Mouse (Mus musculus) lung, adult 2 months (tissue): ENCODE results near the gene Wasf3. TPM values are rescaled to one million over a fixed set of nuclear protein-coding genes. Genes with fewer than 3 reads are reported as not detected.

Experiments used
- DNase-seq: peaks from one replicate; pipeline ENCODE4 v3.0.0; 2022
- H3K4me1 ChIP-seq: fragments of 200-500 bp; 2 replicates; pipeline ENCODE4 v1.6.1; 2011; ENCODE audit warnings: low read length; ENCODE audit not compliant: control insufficient read depth, insufficient read depth
- H3K4me3 ChIP-seq: fragments of 200-500 bp; replicated peaks from 2 replicates; pipeline ENCODE3; 2011; ENCODE audit warnings: low read depth, mild to moderate bottlenecking, control low read depth, low read length; ENCODE audit errors: extremely low read depth
- CTCF ChIP-seq: fragments of 200-500 bp; IDR thresholded peaks from 2 replicates; pipeline ENCODE4 v1.5.1; 2011; ENCODE audit warnings: mild to moderate bottlenecking, low read length, control low read depth; ENCODE audit not compliant: insufficient read depth
- POLR2A ChIP-seq: fragments of 200-500 bp; IDR thresholded peaks from 2 replicates; pipeline ENCODE4 v1.6.1; 2011; ENCODE audit warnings: low read depth, mild to moderate bottlenecking, control low read depth, low read length, borderline replicate concordance; ENCODE audit errors: extremely low read depth
- WGBS: fragments of 180-500 bp; shearing (Covaris S2); methylation state at CpG from one replicate; pipeline ENCODE4 v1.1.7; 2018; 5-methylcytosine and 5-hydroxymethylcytosine counted together
- polyA plus RNA-seq: library from polyadenylated mRNA; depleted of rRNA; stranded (reverse); fragments of >200 nt; gene quantifications from 2 replicates; pipeline ENCODE4 v1.2.3, GENCODE M21; 2012

The Wasf3 gene
- polyA plus RNA-seq, 1 experiment, result 9.2 TPM

DNA sequence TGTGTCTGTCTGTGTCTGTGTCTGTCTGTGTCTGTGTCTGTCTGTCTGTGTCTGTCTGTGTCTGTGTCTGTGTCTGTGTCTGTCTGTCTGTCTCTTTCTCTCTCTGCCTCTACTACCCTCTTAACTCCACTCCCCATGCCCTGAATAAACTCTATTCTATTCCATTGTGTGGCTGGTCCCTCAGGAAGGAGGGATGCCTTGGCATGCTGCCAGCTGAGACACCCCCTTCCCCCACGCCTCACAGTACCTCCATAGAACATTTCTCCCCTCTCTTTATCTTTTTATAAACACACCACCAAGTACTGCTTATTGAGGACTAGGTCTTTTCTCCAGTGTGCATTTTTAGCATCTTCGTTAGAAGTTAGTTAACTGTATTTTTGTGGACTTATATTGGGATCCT is 16.4 kb upstream of the Wasf3 start:
- 54% methylated on average over 2 of the region's 2 CpGs for WGBS

DNA sequence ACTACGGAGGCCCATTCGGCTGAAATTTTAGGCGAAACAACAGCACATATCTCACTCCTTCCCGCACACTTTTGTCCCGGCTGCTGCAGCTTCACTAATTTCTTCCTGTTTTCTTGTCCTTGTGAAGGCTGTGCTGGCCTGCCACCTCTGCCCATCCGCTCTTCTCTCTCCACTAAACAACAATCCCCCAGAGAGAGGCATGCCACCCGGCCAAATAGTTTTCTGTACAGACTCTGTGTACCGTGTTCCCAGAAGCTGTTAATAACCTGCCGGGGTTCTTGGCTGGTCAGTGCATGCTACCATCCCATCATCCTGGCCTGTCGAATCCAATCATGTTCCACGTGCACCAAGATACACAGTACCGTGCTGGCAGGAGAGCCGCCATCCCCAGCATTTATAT is 15.8 kb upstream of the Wasf3 start:
- Histone ChIP-seq H3K4me3 (no peak overlapping the region), H3K4me1 (no peaks in the 10 kb centered on the region)
- 81% methylated on average over 13 of the region's 13 CpGs for WGBS
- no peak for DNase-seq
- TF ChIP-seq CTCF (no peak), POLR2A (no peak)

More for the DNA sequence above, 16.4 kb upstream of the Wasf3 start:
- DNase-seq, result no peak
- TF ChIP-seq CTCF (no peak), POLR2A (no peak)
- no peaks in the 10 kb centered on the region for H3K4me1 ChIP-seq
- no peak overlapping the region for H3K4me3 ChIP-seq

- 82% methylated on average over 8 of the region's 8 CpGs for WGBS
- no peak for DNase-seq
- Histone ChIP-seq H3K4me1 (no peaks in the 10 kb centered on the region), H3K4me3 (no peak overlapping the region)
- TF ChIP-seq POLR2A (no peak), CTCF (no peak)
Observed at GRCm38 (mm10) chr5:146370794-146371193, 14.0 kb upstream of the Wasf3 start.

- H3K4me3 ChIP-seq, result no peak overlapping the region
- no peak for DNase-seq
- no peaks in the 10 kb centered on the region for H3K4me1 ChIP-seq
- 79% methylated on average over 11 of the region's 11 CpGs for WGBS
- TF ChIP-seq POLR2A, result no peak
- TF ChIP-seq CTCF, result no peak
Observed at GRCm38 (mm10) chr5:146373238-146373637, 11.5 kb upstream of the Wasf3 start.

DNA sequence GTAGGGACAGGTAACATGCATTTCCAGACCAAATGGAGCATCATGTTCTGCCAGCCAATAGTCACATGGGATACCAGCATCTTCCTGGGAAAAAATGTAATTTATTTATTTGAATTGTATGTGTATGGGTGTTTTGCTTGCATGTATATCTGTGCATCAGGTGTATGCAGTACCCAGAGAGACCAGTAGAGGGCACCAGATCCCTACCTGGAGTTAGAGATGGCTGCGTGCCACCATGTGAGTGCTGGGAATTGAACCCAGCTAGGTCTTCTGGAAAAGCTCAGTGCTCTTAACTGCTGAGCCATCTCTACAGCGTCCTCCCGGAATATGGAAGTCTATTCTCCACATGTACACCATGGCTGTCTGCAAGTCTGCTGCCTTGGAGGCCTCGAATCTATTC is 8.2 kb upstream of the Wasf3 start:
- Histone ChIP-seq H3K4me1 (no peaks in the 10 kb centered on the region), H3K4me3 (no peak overlapping the region)
- 76% methylated on average over 4 of the region's 4 CpGs for WGBS
- no peak for TF ChIP-seq POLR2A
- peak; percentile 51 for TF ChIP-seq CTCF
- no peak for DNase-seq

DNA sequence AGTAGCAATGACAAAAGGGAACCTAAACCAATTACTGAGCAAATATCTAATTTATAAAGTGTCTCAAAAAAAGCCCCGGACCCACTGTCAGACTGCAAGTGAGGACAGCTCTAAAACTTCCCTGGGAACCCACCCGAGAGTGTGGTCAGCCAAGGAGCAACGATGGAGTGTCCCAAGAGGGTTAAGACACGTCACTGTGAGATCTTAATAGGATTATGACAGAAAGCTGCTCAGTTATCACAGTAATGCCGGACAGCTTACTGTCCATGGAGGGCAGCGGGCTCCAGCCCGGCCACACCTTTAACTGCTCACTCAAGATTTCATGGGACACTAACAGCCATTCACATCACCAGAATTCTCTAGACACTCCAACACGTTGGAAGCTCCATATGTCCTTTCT is 4.7 kb upstream of the Wasf3 start:
- 70% methylated on average over 8 of the region's 8 CpGs for WGBS
- TF ChIP-seq POLR2A (no peak), CTCF (no peak)
- H3K4me1 ChIP-seq, result no peaks in the 10 kb centered on the region
- H3K4me3 ChIP-seq, result no peak overlapping the region
- DNase-seq, result no peak

GRCm38 (mm10) chr5:146382268-146382667 is 2.5 kb upstream of the Wasf3 start:
- WGBS, result 73% methylated on average over 3 of the region's 3 CpGs
- DNase-seq, result no peak
- Histone ChIP-seq H3K4me1 (no peaks in the 10 kb centered on the region), H3K4me3 (no peak overlapping the region)
- TF ChIP-seq CTCF, result no peak
- no peak for TF ChIP-seq POLR2A

DNA sequence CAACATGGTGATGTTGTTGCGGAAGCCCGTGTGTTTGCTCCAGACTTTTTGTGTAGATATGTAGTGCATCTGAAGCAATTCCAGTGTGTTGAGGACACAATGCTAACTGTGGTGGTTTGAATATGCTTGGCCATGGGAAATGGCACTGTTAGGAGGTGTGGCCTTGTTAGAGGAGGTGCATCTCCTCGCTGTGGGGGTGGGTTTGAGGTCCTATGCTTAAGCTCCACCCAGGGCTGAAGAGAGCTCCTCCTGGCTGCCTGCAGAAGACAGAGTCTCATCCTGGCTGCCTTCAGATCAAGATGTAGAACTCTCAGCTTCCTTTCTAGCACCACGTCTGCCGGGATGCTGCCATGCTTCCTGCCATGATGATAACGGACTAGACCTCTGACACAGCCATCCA is 1.4 kb upstream of the Wasf3 start:
- H3K4me1 ChIP-seq, result no peaks in the 10 kb centered on the region
- no peak for DNase-seq
- TF ChIP-seq POLR2A (no peak), CTCF (no peak)
- H3K4me3 ChIP-seq, result no peak overlapping the region
- 64% methylated on average over 6 of the region's 6 CpGs for WGBS

DNA sequence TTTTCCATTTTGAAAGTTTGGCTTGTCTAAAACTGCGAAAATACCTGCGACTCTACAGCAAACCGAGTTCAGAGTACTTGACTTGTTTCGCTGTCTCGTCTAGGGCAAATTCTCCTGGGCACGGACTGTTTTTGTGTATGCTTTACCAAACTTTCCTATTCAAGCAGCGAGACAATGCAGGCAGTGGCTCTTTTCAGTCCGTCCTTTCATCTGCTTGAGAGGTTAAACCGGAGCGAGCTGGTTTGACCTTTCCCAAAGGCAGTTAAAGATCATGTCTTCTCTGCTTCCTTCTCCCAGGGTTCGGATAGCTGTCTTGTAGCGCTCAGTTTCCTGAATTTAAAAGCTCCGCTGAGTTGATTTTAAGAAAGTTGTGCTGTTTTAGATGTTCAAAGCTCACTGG is 1.2 kb downstream of the Wasf3 start:
- peak overlapping the region; percentile 13 for H3K4me3 ChIP-seq
- H3K4me1 ChIP-seq, result no peaks in the 10 kb centered on the region
- TF ChIP-seq POLR2A (no peak), CTCF (no peak)
- 26% methylated on average over 13 of the region's 13 CpGs for WGBS
- DNase-seq, result no peak

DNA sequence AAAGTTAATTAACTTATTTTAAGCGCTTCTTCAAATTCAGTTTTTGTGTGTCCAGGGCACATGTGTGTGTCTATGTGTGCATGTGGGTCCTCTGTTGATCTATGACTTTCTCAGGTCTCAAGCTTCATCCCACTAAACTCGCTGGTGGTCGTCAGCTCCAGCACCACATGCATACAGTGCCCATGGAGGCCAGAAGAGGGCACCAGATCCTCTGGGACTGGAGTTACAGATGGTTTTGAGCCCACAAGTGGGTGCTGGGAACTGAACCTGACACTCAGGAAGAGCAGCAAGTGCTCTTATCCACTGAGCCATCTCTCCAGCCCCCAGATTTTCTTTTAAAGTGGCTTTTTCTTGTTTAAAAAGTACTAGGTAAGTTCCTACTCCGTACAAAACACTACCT is 2.1 kb downstream of the Wasf3 start:
- DNase-seq, result no peak
- H3K4me1 ChIP-seq, result no peaks in the 10 kb centered on the region
- 82% methylated on average over 4 of the region's 4 CpGs for WGBS
- H3K4me3 ChIP-seq, result no peak overlapping the region
- TF ChIP-seq CTCF (no peak), POLR2A (no peak)
